Mouse (Mus musculus) forebrain, embryonic 12.5 days (tissue): ENCODE results near the gene Mast4. TPM values are rescaled to one million over a fixed set of nuclear protein-coding genes. Genes with fewer than 3 reads are reported as not detected.
"Not testable (repeated sequence)": the region's sequence is repeated elsewhere in the genome, so short reads cannot be mapped to it uniquely, and the experiment has no call there.

ENCODE experiments used
- ATAC-seq: fragments of 200-750 bp; cut with Nextera tagmentation; 2 replicates; pipeline ENCODE4 v1.8.0; 2017; ENCODE audit warnings: moderate TSS enrichment; ENCODE audit not compliant: low FRiP score
- H3K27ac ChIP-seq: fragments of 300-500 bp; sonication (generic); 2 replicates; pipeline ENCODE4 v1.5.1; 2016; ENCODE audit warnings: mild to moderate bottlenecking
- H3K27me3 ChIP-seq: fragments of 300-500 bp; sonication (generic); 2 replicates; pipeline ENCODE4 v1.6.1; 2016; ENCODE audit warnings: mild to moderate bottlenecking
- H3K36me3 ChIP-seq: fragments of 300-500 bp; sonication (generic); replicated peaks from 2 replicates; pipeline ENCODE4 v1.6.1; 2016; ENCODE audit warnings: mild to moderate bottlenecking
- H3K4me1 ChIP-seq: fragments of 300-500 bp; sonication (generic); 2 replicates; pipeline ENCODE4 v1.6.1; 2016
- H3K4me2 ChIP-seq: fragments of 300-500 bp; sonication (generic); 2 replicates; pipeline ENCODE4 v1.6.1; 2016; ENCODE audit warnings: mild to moderate bottlenecking, moderate library complexity
- H3K4me3 ChIP-seq: fragments of 300-500 bp; sonication (generic); replicated peaks from 2 replicates; pipeline ENCODE4 v1.5.1; 2016; ENCODE audit warnings: mild to moderate bottlenecking
- H3K9ac ChIP-seq: fragments of 300-500 bp; sonication (generic); 2 replicates; pipeline ENCODE4 v1.6.1; 2016; ENCODE audit warnings: mild to moderate bottlenecking
- H3K9me3 ChIP-seq: fragments of 300-500 bp; sonication (generic); 2 replicates; pipeline ENCODE4 v1.6.1; 2016
- WGBS: fragments of 180-500 bp; shearing (Covaris S2); methylation state at CpG from one replicate; pipeline ENCODE4 v1.1.7; 2016; 5-methylcytosine and 5-hydroxymethylcytosine counted together
- polyA plus RNA-seq: library from polyadenylated mRNA; unstranded; fragments of >200 nt; fragmentation: Nextera tagmentation; extraction: Ambion mirVana; gene quantifications from 2 replicates; pipeline ENCODE4 v1.2.1, GENCODE M21; 2016

The Mast4 gene
- polyA plus RNA-seq = 20.4 and 21.5 TPM in 2 replicates

DNA sequence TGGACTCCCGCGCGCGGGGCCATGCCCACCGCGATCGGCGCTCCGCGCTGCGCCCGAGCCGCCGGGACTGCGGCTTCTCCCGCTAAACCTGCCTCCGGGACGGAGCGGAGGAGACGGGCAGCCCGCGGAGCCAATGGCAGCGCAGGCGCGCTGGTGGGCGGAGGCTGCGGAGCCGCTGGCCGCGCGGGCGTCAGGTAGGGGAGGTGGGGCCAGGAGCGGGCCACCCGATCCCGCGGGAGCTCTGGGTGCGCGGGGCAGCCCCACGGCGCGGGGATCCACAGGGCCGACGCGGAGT lies at the start of gene Mast4:
Mast4 (minus strand) TSS at position 106 of the 295 bp plus-strand sequence.
- H3K4me3 ChIP-seq = peak within 1 kb of the TSS; percentile 73
- no peaks in the 10 kb centered on the region for H3K9me3 ChIP-seq
- no peak within 1 kb of the TSS for H3K27ac ChIP-seq
- under 1% methylated on average over 43 of the region's 44 CpGs for WGBS
- peak within 1 kb of the TSS; percentile 90 for H3K4me2 ChIP-seq
- H3K4me1 ChIP-seq = peaks cover 27% of the 10 kb centered on the region
- ATAC-seq = peak; percentile 97
- peaks cover 49% of the 10 kb centered on the region for H3K27me3 ChIP-seq
- H3K36me3 ChIP-seq = no peaks in the 10 kb centered on the region
- H3K9ac ChIP-seq = peak within 1 kb of the TSS; percentile 66

DNA sequence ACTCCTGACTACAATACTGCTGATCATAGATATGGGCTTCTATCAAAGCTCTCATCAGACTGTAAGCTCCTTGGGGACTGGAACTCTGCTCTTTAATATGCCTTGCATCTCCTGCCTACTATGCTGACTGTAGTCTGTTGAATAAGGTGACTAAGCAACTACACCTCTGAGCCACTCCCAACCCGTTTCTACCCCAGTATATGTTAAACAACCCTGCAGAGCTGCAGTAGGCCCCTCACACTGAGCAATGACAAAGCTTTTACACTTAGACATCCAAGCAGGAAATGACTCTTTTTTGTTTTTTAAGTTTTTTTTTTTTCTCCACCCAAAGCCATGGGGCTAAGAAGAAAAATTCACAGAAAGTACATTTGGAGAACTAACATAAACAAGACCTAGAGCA lies 40.2 kb upstream of the Mast4 start:
- H3K27ac ChIP-seq = no peak overlapping the region
- 56% methylated on average over 1 of the region's 1 CpGs for WGBS
- H3K9ac ChIP-seq = no peak overlapping the region
- H3K4me1 ChIP-seq = no peaks in the 10 kb centered on the region
- no peak overlapping the region for H3K4me3 ChIP-seq
- no peak for ATAC-seq
- H3K4me2 ChIP-seq = no peak overlapping the region
- no peaks in the 10 kb centered on the region for H3K36me3 ChIP-seq
- H3K9me3 ChIP-seq = no peaks in the 10 kb centered on the region
- no peaks in the 10 kb centered on the region for H3K27me3 ChIP-seq

DNA sequence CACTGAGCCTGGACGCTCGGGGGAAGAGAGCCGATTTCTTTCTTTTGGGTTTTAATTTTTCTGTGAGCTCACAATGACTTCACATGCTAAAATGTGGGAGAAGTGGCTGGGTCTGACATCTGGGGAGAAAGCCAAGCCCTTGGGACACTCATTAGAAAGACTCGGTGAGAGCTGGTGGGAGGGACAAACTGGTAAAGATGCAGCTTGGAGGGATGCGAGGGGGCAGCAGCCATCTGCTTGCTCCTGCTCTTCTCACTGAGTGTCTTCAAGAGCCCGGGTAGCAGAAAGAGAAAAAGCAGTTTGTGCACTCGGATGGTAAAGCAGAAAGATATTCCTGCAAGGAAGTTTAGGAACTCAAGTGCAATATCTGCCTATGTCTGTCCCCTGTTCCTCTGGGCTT lies 34.9 kb upstream of the Mast4 start:
- 83% methylated on average over 7 of the region's 7 CpGs for WGBS
- Histone ChIP-seq H3K4me3 (no peak overlapping the region), H3K36me3 (no peaks in the 10 kb centered on the region), H3K4me1 (no peaks in the 10 kb centered on the region), H3K27me3 (no peaks in the 10 kb centered on the region), H3K27ac (no peak overlapping the region), H3K9ac (no peak overlapping the region), H3K4me2 (no peak overlapping the region), H3K9me3 (no peaks in the 10 kb centered on the region)
- ATAC-seq = no peak

DNA sequence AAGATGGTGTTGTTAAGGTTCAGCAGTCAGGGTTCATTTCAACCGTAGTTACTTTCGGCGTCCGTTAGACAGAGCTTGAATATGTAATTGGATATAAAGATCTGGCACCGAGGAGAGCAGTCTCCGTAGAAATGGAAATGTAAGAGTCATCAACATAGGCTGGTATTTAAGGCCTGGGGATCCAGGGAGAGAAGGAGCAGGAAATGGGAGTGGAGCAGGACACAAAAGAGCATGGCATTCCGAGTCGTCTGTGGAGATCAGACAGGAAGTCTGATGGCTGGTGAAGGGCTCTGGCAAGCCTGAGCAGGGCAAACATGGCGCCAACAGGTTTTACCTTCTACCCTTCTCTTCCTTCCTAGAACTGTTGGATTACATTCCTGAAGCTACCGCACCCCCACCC lies 28.9 kb upstream of the Mast4 start:
- Histone ChIP-seq H3K27me3 (no peaks in the 10 kb centered on the region), H3K36me3 (no peaks in the 10 kb centered on the region), H3K9me3 (no peaks in the 10 kb centered on the region), H3K4me1 (no peaks in the 10 kb centered on the region), H3K4me3 (no peak overlapping the region), H3K9ac (no peak overlapping the region), H3K27ac (no peak overlapping the region), H3K4me2 (no peak overlapping the region)
- ATAC-seq = no peak
- WGBS = 84% methylated on average over 10 of the region's 10 CpGs

DNA sequence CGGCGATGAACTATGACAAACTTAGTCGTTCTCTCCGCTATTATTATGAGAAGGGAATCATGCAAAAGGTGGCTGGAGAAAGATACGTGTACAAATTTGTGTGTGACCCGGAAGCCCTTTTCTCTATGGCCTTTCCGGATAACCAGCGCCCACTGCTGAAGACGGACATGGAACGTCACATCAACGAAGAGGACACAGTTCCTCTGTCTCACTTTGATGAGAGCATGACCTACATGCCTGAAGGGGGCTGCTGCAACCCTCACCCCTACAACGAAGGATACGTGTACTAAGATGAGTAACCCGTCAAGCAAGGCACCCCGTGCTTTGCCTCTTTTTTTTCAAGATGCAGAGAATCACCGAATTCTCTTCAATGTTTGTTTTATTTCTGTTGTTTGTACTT lies 23.1 kb upstream of the Mast4 start:
- ATAC-seq, H3K4me2 ChIP-seq, H3K4me1 ChIP-seq: not testable (repeated sequence)

DNA sequence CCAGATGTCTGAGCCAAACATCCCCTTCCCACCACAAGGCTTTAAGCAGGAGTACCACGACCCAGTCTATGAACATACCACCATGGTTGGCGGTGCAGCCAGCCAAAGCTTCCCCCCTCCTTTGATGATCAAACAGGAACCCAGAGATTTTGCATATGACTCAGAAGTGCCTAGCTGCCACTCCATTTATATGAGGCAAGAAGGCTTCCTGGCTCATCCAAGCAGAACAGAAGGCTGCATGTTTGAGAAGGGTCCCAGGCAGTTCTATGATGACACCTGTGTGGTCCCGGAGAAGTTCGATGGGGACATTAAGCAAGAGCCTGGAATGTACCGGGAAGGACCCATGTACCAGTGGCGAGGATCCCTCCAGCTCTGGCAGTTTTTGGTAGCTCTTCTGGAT lies 22.6 kb upstream of the Mast4 start:
- not testable (repeated sequence) for H3K9ac ChIP-seq, H3K27ac ChIP-seq, H3K36me3 ChIP-seq, H3K4me3 ChIP-seq, ATAC-seq, H3K27me3 ChIP-seq, H3K4me1 ChIP-seq, H3K9me3 ChIP-seq, H3K4me2 ChIP-seq
- 97% methylated on average over 5 of the region's 6 CpGs for WGBS

More for the DNA sequence above, 23.1 kb upstream of the Mast4 start:
- not testable (repeated sequence) for H3K9ac ChIP-seq, H3K4me3 ChIP-seq, H3K27me3 ChIP-seq, H3K9me3 ChIP-seq, H3K27ac ChIP-seq, H3K36me3 ChIP-seq
- WGBS = 96% methylated on average over 16 of the region's 16 CpGs

DNA sequence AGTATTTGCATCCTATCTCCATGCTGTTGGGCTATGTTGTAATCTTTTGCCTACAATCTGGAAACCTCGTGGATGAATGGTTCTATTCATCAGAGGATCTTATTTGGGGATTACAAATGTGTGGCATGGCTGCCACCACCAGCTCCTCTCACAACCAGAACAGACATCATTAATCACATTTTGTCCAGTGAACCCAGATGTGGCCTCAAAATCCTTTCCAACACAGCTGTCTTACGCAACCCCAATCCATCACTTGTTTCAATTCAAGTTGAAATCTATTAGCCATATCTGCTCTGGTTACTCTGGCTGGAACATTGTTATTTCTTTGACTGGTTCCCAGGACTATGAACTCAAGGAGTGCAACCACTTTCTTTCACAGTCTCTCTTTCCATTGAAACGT lies 20.4 kb upstream of the Mast4 start:
- Histone ChIP-seq H3K9ac (no peak overlapping the region), H3K36me3 (no peaks in the 10 kb centered on the region), H3K9me3 (no peaks in the 10 kb centered on the region), H3K27me3 (no peaks in the 10 kb centered on the region), H3K4me1 (no peaks in the 10 kb centered on the region), H3K4me2 (no peak overlapping the region), H3K4me3 (no peak overlapping the region), H3K27ac (no peak overlapping the region)
- ATAC-seq = no peak
- WGBS = 64% methylated on average over 3 of the region's 3 CpGs

DNA sequence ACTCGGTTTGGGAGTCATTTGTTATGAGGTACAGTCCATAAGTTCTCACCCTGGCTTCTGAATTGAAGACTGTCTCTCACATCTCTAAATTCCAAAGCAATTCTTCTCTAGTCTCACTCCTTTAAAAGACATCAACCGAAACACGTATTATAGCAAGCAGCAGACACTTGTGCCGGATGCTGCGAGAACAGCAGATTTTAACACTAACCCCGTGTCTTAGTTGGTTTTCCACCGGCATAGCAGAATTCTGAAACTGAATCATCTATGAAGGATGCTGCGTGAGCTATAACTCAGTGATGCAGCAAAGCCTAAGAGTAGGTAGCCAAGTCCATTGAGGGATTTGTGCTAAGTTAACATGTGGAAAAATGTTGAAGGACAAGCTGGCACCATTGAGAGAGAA lies 10.5 kb upstream of the Mast4 start:
- Histone ChIP-seq H3K36me3 (no peaks in the 10 kb centered on the region), H3K27me3 (no peaks in the 10 kb centered on the region), H3K4me2 (no peak overlapping the region), H3K27ac (no peak overlapping the region), H3K9me3 (no peaks in the 10 kb centered on the region), H3K4me1 (no peaks in the 10 kb centered on the region), H3K9ac (no peak overlapping the region), H3K4me3 (no peak overlapping the region)
- no peak for ATAC-seq
- WGBS = 91% methylated on average over 8 of the region's 8 CpGs

DNA sequence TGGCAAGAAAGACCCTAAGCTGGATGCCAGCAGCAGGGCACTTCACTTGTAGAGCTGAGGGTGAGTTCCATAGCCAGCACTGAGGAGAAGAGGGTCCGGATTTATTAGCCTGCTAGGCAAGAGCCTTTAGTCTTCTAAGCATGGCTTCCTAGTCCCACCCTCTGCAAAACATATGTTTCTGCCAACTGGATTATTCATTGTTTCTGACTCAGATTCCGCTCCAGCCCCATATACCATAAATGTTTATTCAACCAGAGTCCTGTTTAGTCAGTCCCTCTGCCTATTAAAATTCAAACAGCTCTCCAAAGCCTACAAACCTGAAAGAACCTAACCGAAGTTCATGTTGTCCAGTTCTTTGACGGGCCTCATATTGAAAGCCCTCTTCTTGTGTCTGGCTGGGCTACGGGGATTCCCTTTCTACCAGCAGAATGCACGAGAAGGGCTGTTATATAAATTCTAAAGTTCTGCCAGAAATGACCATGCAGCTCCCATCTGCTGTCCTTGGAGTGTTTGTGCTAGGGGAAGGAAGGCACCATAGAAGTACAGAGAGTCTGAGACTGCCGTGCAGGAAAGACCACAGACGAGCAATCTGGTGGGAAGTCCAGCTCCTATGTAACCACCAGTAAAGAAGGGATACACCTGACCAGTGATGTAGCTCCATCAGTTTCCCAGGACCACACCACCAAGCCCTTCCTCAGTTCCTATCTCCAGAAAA lies 9.9 kb upstream of the Mast4 start:
- Histone ChIP-seq H3K27me3 (no peaks in the 10 kb centered on the region), H3K4me3 (no peak overlapping the region), H3K4me2 (no peak overlapping the region), H3K9me3 (no peaks in the 10 kb centered on the region), H3K4me1 (no peaks in the 10 kb centered on the region), H3K36me3 (no peaks in the 10 kb centered on the region), H3K27ac (no peak overlapping the region), H3K9ac (no peak overlapping the region)
- WGBS = 84% methylated on average over 8 of the region's 8 CpGs
- ATAC-seq = no peak

DNA sequence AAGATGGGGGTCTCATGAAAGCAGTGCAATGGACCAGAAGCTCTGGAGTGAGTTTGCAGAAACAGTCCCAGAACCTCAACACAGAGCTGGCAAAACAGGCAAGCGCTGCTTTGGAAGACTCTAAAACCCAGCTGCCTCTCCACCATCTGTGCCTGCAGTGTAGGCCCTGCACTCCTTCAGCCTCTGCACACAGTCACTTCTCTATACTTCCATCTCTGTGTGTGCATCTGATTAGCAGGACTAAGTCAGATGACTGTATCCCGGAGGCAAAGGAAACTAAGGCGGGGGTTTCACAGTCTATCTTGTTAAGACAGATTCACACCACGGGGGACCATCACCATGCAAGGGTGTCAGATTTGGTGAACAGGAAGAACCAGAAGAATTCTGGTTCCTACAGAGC lies 6.7 kb upstream of the Mast4 start:
- H3K9ac ChIP-seq = no peak overlapping the region
- H3K27ac ChIP-seq = no peak overlapping the region
- no peaks in the 10 kb centered on the region for H3K4me1 ChIP-seq
- no peaks in the 10 kb centered on the region for H3K9me3 ChIP-seq
- WGBS = 93% methylated on average over 4 of the region's 4 CpGs
- ATAC-seq = no peak
- H3K36me3 ChIP-seq = no peaks in the 10 kb centered on the region
- H3K4me2 ChIP-seq = no peak overlapping the region
- peaks cover 7% of the 10 kb centered on the region for H3K27me3 ChIP-seq
- no peak overlapping the region for H3K4me3 ChIP-seq

DNA sequence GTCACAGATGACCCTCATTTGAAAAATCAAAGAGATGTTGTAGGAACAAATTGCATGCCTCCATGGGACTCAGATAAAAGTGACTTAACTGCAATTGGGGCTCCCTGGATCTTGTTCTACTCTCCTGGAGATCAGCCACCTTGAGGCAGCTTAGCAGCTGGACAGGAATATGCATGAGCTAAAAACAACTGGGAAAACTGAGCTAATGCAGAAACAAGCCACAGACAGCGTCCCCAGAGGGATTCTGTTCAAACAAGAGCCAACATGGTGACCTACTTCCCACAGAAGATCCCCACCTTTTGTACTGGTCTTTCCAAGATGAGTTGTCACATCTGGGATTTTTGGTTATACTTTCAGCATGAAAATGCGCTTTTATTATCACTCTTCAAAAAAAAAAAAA lies 4.3 kb upstream of the Mast4 start:
- H3K4me2 ChIP-seq = no peak overlapping the region
- no peak for ATAC-seq
- no peaks in the 10 kb centered on the region for H3K9me3 ChIP-seq
- no peaks in the 10 kb centered on the region for H3K36me3 ChIP-seq
- H3K4me3 ChIP-seq = no peak overlapping the region
- 86% methylated on average over 2 of the region's 2 CpGs for WGBS
- peaks cover 15% of the 10 kb centered on the region for H3K4me1 ChIP-seq
- no peak overlapping the region for H3K27ac ChIP-seq
- no peak overlapping the region for H3K9ac ChIP-seq
- peaks cover 24% of the 10 kb centered on the region for H3K27me3 ChIP-seq

DNA sequence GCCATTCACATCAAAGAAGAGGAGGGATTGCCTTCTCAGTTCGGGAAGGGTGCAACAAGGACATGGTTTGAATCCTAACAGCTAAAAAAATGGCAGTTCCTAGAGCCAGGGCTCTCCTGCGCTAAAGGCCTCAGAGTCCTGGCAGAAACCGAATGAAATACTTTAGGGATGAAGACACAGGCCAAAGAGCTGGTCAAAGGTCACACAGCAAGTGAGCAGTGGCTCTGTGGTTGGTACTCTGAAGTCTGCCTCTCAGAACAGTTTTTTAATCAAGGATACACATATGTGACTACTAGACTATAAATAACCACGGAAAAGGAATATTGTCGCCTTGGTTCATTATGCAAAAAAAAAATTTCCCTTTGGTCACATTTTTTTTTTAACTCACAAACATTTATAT lies 1.9 kb upstream of the Mast4 start:
- peaks cover 46% of the 10 kb centered on the region for H3K27me3 ChIP-seq

DNA sequence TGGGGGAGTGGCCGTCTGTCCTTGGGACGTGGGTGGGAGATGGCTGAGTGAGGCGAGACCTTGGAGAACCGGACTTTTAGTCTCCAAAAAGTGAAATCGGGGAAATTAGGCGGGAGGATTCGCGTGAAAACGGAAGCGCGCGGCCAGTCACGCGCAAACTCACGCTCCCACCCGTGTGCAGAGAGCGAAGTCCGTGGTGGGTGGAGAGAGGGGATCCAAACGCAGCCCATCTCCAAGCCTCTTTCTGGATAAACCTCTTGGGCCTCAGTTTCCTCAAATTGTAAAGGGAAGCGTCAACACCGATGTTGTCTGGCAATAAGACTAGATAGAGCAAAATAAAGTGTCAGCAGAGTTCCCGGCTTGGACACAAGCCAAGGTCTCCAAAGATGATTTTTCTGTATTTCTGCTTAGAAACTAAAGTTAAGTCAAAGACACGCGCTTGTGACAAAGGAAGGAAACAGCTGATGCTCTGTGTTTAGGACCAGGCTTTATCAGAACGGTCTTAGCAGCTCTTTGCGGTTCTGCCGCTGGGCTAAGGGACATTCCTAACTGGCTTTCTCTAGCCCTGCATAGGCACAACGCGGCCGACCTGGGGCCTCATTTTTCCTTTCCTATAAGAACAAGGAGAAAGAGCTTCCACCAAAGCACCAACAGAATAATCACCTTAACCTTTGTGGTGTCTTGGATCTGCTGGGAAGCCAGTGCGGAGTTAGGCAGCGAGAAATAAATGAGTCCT lies 594 bp upstream of the Mast4 start:
- no peak overlapping the region for H3K27ac ChIP-seq
- peak overlapping the region; percentile 90 for H3K4me2 ChIP-seq
- H3K4me3 ChIP-seq = peak overlapping the region; percentile 73
- H3K27me3 ChIP-seq = peaks cover 49% of the 10 kb centered on the region
- peaks cover 27% of the 10 kb centered on the region for H3K4me1 ChIP-seq
- WGBS = under 1% methylated on average over 32 of the region's 32 CpGs
- peak; percentile 30 for ATAC-seq
- H3K9me3 ChIP-seq = no peaks in the 10 kb centered on the region
- no peaks in the 10 kb centered on the region for H3K36me3 ChIP-seq
- peak overlapping the region; percentile 66 for H3K9ac ChIP-seq

More for the DNA sequence above, 1.9 kb upstream of the Mast4 start:
- no peaks in the 10 kb centered on the region for H3K9me3 ChIP-seq
- peaks cover 27% of the 10 kb centered on the region for H3K4me1 ChIP-seq
- 8% methylated on average over 5 of the region's 5 CpGs for WGBS
- no peak overlapping the region for H3K4me2 ChIP-seq
- ATAC-seq = no peak
- H3K4me3 ChIP-seq = no peak overlapping the region
- no peaks in the 10 kb centered on the region for H3K36me3 ChIP-seq
- no peak overlapping the region for H3K27ac ChIP-seq
- no peak overlapping the region for H3K9ac ChIP-seq
